Mouse (Mus musculus) small intestine, adult 2 months (tissue): ENCODE data around the gene Prss30. TPM values are rescaled to one million over a fixed set of nuclear protein-coding genes. Genes with fewer than 3 reads are reported as not detected.

Experiments used
- H3K27ac ChIP-seq: fragments of 200-500 bp; 2 replicates; pipeline ENCODE4 v1.5.1; 2012; ENCODE audit warnings: low read depth, low read length, control low read depth, inconsistent platforms; ENCODE audit not compliant: insufficient read depth
- H3K27me3 ChIP-seq: fragments of 200-500 bp; 2 replicates; pipeline ENCODE4 v1.6.1; 2012; ENCODE audit warnings: mild to moderate bottlenecking, moderate library complexity, low read length, inconsistent platforms; ENCODE audit not compliant: control insufficient read depth, insufficient read depth
- H3K36me3 ChIP-seq: fragments of 200-500 bp; 2 replicates; pipeline ENCODE4 v1.6.1; 2012; ENCODE audit warnings: mild to moderate bottlenecking, low read length, control low read depth, inconsistent platforms; ENCODE audit not compliant: control insufficient read depth, insufficient read depth
- H3K4me1 ChIP-seq: fragments of 200-500 bp; 2 replicates; pipeline ENCODE4 v1.6.1; 2012; ENCODE audit warnings: low read length, inconsistent platforms, mixed read lengths; ENCODE audit not compliant: control insufficient read depth, insufficient read depth, insufficient read length
- H3K4me3 ChIP-seq: fragments of 200-500 bp; 2 replicates; pipeline ENCODE4 v1.5.1; 2012; ENCODE audit warnings: low read depth, mild to moderate bottlenecking, control low read depth, inconsistent platforms, low read length, moderate library complexity
- CTCF ChIP-seq: fragments of 200-500 bp; IDR thresholded peaks from 2 replicates; pipeline ENCODE4 v1.5.1; 2012; ENCODE audit warnings: low read depth, mild to moderate bottlenecking, control low read depth, inconsistent platforms, low read length, moderate library complexity, mixed read lengths; ENCODE audit not compliant: insufficient replicate concordance, insufficient read length; ENCODE audit errors: extremely low read depth
- POLR2A ChIP-seq: fragments of 200-500 bp; IDR thresholded peaks from 2 replicates; pipeline ENCODE4 v1.6.1; 2012; ENCODE audit warnings: low read depth, mild to moderate bottlenecking, control low read depth, inconsistent platforms, low read length, moderate library complexity
- WGBS: fragments of 180-500 bp; shearing (Covaris S2); methylation state at CpG from one replicate; pipeline ENCODE4 v1.1.7; 2018; 5-methylcytosine and 5-hydroxymethylcytosine counted together
- polyA plus RNA-seq: library from polyadenylated mRNA; depleted of rRNA; stranded (reverse); fragments of >200 nt; gene quantifications from 2 replicates; pipeline ENCODE4 v1.2.3, GENCODE M21; 2012; rRNA removed

Gene Prss30
- polyA plus RNA-seq, 1 experiment: 150 TPM

DNA sequence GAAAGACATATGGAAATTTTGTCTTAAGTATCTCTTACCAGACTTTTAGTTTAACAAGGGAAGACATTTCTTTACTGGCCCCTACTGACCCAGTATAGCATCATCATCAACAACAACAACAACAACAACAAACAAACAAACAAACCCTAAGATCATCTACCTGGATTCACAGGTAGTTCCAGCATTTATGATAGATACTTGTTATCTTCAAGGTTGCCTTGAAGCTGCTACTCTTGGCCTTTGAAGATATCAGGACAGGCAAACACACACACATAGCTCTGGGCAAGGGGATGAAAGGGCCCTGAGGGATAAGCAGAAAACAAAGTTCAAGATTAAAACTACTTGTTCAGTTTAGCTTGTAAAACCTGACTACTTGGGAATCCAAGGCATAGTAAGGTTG is 39.0 kb downstream of the Prss30 start, which contains the start of gene Sbp:
TSS of gene Sbp (plus strand) at position 301 of the 400 bp plus-strand sequence.
- Histone ChIP-seq H3K36me3 (no peaks in the 10 kb centered on the region), H3K4me1 (no peaks in the 10 kb centered on the region), H3K4me3 (no peak within 1 kb of the TSS), H3K27ac (no peak within 1 kb of the TSS), H3K27me3 (no peaks in the 10 kb centered on the region)
- TF ChIP-seq POLR2A: no peak
- no peak for TF ChIP-seq CTCF

DNA sequence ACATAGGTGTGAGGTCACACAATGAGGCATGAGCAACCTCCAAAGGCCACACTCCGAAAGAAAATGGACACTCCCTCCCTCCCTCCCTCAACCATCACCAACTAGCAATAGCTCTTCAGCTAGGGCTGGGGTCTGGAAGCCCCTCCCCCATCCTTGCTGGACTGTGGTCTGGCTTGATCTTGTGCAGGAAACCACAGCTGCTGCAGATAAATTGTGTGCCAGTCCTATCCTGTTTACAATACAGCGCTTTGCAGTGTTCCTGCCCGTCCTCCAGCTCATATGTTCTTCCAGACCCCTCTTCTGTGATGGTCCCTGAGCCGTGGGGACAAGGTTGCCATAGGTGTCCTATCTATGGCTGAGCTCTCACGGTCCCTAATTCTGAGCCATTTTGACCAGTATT is 49.2 kb downstream of the Prss30 start:
- 87% methylated on average over 5 of the region's 5 CpGs for WGBS
- Histone ChIP-seq H3K27ac (no peak overlapping the region), H3K36me3 (no peaks in the 10 kb centered on the region), H3K4me3 (no peak overlapping the region), H3K27me3 (no peaks in the 10 kb centered on the region), H3K4me1 (no peaks in the 10 kb centered on the region)
- TF ChIP-seq CTCF (no peak), POLR2A (no peak)

DNA sequence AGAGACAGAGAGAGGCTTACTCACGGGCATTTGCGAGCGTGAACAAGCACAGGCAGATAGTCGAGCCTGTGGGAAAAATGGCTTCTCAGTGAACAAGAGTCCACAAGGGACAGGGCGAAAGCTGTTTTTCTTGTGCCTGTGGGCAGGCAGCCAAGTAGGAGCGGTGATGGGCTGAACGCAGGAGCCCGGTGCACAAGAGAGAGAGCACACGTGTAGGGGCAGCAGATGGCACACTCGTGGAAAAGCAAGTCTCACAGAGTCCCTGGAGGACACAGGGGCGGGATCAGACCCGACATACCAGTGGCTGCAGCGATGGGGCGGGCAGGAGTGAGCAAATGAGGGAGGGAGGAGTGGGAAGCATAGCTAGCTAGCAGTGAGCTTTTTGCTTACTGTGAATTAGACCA is 55.3 kb downstream of the Prss30 start:
- no peaks in the 10 kb centered on the region; the same call in 1 of the 2 replicates for H3K4me1 ChIP-seq
- under 1% methylated on average over 14 of the region's 14 CpGs for WGBS
- TF ChIP-seq POLR2A: no peak
- no peak for TF ChIP-seq CTCF
- H3K27ac ChIP-seq: peak overlapping the region; percentile 61
- H3K36me3 ChIP-seq: no peaks in the 10 kb centered on the region
- H3K4me3 ChIP-seq: peak overlapping the region; percentile 72
- H3K27me3 ChIP-seq: no peaks in the 10 kb centered on the region

DNA sequence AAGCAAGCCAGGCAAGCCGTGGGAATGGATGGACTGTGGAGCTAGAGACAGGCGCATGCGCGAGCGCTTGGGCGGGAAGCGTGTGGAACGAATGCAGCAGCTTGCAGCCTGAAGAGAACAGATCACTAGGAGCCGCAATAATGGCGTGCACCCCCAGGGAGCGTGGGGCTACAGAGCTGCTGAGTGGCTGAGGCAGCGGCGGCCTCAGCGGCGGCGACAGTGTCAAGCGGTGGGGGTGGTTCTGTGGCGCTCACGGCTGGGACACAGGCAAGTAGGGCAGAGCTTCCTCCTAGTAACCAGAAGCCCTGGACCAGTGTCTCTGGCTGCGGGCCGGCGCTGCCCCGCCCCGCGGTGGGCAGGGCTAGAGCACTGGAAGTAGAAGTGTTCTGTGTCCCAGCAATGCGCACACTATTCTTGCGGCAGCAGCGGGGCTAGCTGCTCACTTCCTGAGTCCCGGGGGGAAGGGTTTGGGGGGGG is 55.8 kb downstream of the Prss30 start:
- Histone ChIP-seq H3K27ac (peak overlapping the region; percentile 50), H3K27me3 (no peaks in the 10 kb centered on the region), H3K4me1 (no peaks in the 10 kb centered on the region; the same call in 1 of the 2 replicates), H3K36me3 (no peaks in the 10 kb centered on the region), H3K4me3 (peak overlapping the region; percentile 72)
- TF ChIP-seq POLR2A (peak; percentile 84), CTCF (no peak)
- WGBS: under 1% methylated on average over 29 of the region's 29 CpGs

Other genes with a start within 250 kb of the Prss30 start
- 112 and 152 TPM in 2 replicates for gene Paqr4, start 239.7 kb downstream of the Prss30 start, polyA plus RNA-seq
- 1.5 and 2.9 TPM in 2 replicates for gene Kremen2, start 234.7 kb downstream of the Prss30 start, polyA plus RNA-seq
- gene Flywch1, start 209.0 kb downstream of the Prss30 start, polyA plus RNA-seq: 16.5 and 34.1 TPM in 2 replicates
- 6.3 and 6.6 TPM in 2 replicates for gene Flywch2, start 194.5 kb downstream of the Prss30 start, polyA plus RNA-seq
- 197 and 439 TPM in 2 replicates for gene Srrm2, start 190.0 kb downstream of the Prss30 start, polyA plus RNA-seq
- 352 and 591 TPM in 2 replicates for gene Elob, start 151.4 kb downstream of the Prss30 start, polyA plus RNA-seq
- gene Prss33, start 144.5 kb downstream of the Prss30 start, polyA plus RNA-seq: 0.27 and 0.77 TPM in 2 replicates
- gene Prss32, start 136.7 kb downstream of the Prss30 start, polyA plus RNA-seq: 166 and 292 TPM in 2 replicates
- 0.56 and 3.4 TPM in 2 replicates for gene Prss41, start 136.4 kb downstream of the Prss30 start, polyA plus RNA-seq
- gene Prss21, start 112.5 kb downstream of the Prss30 start, polyA plus RNA-seq: not detected in 2 replicates
- gene Dcpp1, start 99.7 kb downstream of the Prss30 start, polyA plus RNA-seq: not detected in 2 replicates
- not detected in 2 replicates for gene Dcpp2, start 99.7 kb downstream of the Prss30 start, polyA plus RNA-seq
- not detected in 2 replicates for gene Dcpp3, start 63.1 kb downstream of the Prss30 start, polyA plus RNA-seq
- not detected in 2 replicates for gene Sbp, start 38.9 kb downstream of the Prss30 start, polyA plus RNA-seq
- gene Sbpl, start 25.3 kb downstream of the Prss30 start, polyA plus RNA-seq: not detected in 2 replicates
- gene Prss22, start 17.5 kb upstream of the Prss30 start, polyA plus RNA-seq: 0.06 and 0.25 TPM in 2 replicates
- 3.9 and 4.0 TPM in 2 replicates for gene Prss27, start 57.6 kb upstream of the Prss30 start, polyA plus RNA-seq
- gene Kctd5, start 92.9 kb upstream of the Prss30 start, polyA plus RNA-seq: 51.8 and 74.6 TPM in 2 replicates
- 10.8 and 12.7 TPM in 2 replicates for gene Pdpk1, start 170.4 kb upstream of the Prss30 start, polyA plus RNA-seq
- 61.6 and 187 TPM in 2 replicates for gene Amdhd2, start 183.2 kb upstream of the Prss30 start, polyA plus RNA-seq
- gene Atp6v0c, start 189.1 kb upstream of the Prss30 start, polyA plus RNA-seq: 549 and 948 TPM in 2 replicates
- gene Tbc1d24, start 225.0 kb upstream of the Prss30 start, polyA plus RNA-seq: 11.4 and 62.9 TPM in 2 replicates
- 1.3 and 1.6 TPM in 2 replicates for gene Ntn3, start 229.0 kb upstream of the Prss30 start, polyA plus RNA-seq
- gene Tedc2, start 240.3 kb upstream of the Prss30 start, polyA plus RNA-seq: 4.2 and 4.6 TPM in 2 replicates